Mouse (Mus musculus): Measurements from ENCODE around the gene Gm42742.

The Gm42742 gene

DNA sequence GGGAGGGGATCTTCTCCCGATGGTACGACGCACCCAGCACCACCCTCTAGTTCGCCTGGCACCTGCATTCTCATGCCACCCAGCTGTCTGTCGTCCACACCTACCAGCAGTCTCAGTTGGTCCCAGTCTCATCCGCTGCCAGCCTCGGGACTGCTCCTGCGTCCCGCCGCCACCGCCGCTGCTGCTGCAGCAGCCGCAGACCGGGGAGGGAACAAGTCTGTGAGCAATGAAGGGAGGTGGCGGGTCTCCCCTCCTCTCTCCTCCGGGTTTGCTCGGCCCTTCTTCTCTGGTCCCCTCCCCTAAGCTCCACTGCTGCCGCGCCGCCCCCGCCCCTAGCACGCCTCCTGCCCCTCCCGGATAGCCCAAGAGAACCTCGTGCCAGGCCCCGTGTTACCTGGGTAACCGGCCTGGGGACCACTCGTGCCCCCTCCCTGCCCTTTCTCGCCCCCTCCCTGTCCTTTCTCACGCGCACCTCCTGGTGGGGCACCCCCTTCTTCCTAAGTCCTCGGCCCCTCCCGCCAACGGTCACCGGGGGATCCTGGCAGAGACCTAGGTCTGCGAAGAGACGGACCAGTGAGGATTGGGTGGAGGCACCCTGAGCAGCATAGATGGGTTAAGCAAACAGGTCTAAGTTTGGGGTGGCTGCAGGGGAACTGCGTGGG lies at the start of gene Gm42742, which contains the start of gene Prrt2:
TSS of gene Gm42742 (minus strand) at position 197 of the 662 bp plus-strand sequence.
TSS of gene Prrt2 (minus strand) at position 311 of the 662 bp plus-strand sequence.
- no peak for DNase-seq (ENCODE audit: low spot score in 2 of 2)

- no peak for DNase-seq (ENCODE audit: low spot score in 2 of 2)
Observed at GRCm38 (mm10) chr7:127066317-127066716, 45.4 kb upstream of the Gm42742 start.

DNA sequence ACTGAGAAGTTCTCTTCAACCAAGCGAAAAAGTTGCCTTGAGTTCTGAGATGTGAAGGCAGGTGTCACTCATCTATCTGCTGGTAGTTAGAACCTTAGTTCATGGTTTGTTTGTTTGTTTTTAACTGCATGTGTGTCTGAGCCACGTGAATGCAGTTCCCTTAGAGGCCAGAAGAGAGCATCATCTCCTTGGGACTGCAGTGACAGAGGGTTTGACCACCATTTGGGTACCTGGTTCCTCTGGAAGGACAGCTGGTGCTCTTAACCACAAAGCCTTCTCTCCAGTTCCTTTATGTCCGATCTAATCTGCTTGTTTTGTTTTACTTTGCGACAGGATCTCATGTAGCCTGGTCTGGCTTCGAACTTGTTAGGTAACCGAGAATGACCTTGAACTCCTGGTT lies 44.6 kb upstream of the Gm42742 start:
- no peak for DNase-seq (ENCODE audit: low spot score in 2 of 2)

- DNase-seq (ENCODE audit: low spot score in 2 of 2) = no peak
Observed at GRCm38 (mm10) chr7:127055026-127055585, 34.2 kb upstream of the Gm42742 start.

GRCm38 (mm10) chr7:127041851-127042672 lies 21.2 kb upstream of the Gm42742 start, which contains the start of gene Kif22:
Kif22 (minus strand) TSS chr7:127042471.
- peak; percentile 80 to 85 for DNase-seq (ENCODE audit: low spot score in 2 of 2)

DNA sequence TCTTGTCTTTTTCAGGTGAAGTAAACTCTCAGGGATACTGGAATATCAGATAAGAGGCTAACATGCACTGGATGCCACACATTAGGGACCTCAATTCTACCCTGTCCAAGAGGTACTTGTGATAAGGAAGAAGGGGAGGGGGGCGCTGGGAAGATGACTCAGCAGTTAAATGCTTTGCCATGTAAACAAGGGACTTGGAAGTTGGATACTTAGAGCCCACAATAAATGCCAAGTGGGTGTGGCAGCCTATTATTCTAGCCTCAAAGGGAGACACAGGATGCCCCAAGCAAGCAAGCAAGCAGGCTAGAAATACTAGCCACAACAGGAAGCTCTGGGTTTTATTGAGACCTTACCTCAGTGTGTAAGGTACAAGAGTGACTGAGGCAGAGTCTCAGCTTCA lies 10.3 kb upstream of the Gm42742 start:
- no peak for DNase-seq (ENCODE audit: low spot score in 2 of 2)

DNA sequence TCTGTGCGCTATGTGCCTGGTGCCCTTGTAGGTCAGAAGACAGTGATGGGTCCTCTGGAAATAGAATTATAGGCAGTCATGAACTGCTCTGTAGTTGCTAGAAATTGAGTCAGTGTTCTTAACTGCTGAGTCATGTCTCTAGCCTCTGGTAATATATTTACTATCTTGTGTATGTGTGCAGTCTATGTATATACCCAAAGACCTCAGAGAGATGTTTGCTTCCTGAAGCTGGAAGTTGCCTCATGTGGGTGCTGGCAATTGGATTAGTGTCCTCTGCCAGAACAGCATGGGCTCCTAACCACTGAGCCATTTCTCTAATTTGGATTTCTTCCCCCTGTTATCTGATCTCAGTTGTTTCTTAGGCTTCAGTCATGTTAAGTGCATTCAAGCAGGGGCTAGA lies 9.3 kb upstream of the Gm42742 start:
- DNase-seq (ENCODE audit: low spot score in 2 of 2) = no peak

GRCm38 (mm10) chr7:127027885-127028284 lies 7.0 kb upstream of the Gm42742 start:
- DNase-seq (ENCODE audit: low spot score in 2 of 2) = no peak

GRCm38 (mm10) chr7:127026984-127027726 lies 6.3 kb upstream of the Gm42742 start, which contains the start of gene Maz:
Maz (minus strand) TSS chr7:127027037.
- peak; percentile 98 to 99 for DNase-seq (ENCODE audit: low spot score in 2 of 2)

DNA sequence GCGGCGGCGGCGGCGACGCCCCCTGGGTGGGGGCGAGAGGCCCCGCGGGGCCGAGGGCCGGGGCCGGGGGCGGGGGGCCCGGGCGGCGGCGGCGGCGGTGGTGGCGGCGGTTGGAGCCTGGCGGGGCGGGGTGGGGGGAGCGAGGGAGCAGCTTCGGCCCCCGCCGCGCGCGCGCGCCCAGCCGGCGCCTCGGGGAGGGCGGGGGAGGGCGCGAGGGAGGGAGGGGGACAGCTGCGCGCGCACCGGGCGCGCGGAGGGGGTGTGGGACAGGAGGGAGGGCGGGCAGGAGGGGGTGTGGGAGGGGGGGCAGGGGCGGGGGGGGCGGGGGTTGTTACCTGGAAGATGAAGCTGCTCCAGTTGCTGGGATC lies 5.7 kb upstream of the Gm42742 start:
- DNase-seq (ENCODE audit: low spot score in 2 of 2) = no peak

DNA sequence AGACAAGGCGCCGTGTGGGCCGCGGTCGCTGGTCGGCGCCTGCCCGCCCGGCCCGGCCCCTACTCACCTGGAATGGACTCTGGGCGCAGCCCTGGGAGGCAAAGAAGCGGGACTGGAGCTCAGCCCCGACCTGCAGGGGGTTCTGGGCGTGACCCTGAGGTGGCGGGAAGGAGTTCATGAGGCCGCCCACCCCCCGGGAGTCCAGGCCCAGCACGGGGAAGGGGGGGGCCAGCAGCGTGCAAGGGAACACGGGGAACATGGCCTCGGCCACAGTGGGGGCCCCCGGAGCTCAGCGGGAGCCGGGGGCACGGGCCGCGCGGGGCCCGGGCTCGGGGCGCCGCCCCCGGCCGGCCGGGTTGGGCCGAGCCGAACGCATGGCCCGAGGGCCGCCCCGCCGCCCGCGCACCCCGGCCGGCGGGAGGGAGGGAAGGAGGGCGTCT lies 5.3 kb upstream of the Gm42742 start:
- DNase-seq (ENCODE audit: low spot score in 2 of 2) = no peak

GRCm38 (mm10) chr7:127025556-127026160 lies 4.8 kb upstream of the Gm42742 start:
- no peak for DNase-seq (ENCODE audit: low spot score in 2 of 2)

- DNase-seq (ENCODE audit: low spot score in 2 of 2) = peak; percentile 66 to 69
Observed at GRCm38 (mm10) chr7:127024755-127025555, 4.1 kb upstream of the Gm42742 start.

DNA sequence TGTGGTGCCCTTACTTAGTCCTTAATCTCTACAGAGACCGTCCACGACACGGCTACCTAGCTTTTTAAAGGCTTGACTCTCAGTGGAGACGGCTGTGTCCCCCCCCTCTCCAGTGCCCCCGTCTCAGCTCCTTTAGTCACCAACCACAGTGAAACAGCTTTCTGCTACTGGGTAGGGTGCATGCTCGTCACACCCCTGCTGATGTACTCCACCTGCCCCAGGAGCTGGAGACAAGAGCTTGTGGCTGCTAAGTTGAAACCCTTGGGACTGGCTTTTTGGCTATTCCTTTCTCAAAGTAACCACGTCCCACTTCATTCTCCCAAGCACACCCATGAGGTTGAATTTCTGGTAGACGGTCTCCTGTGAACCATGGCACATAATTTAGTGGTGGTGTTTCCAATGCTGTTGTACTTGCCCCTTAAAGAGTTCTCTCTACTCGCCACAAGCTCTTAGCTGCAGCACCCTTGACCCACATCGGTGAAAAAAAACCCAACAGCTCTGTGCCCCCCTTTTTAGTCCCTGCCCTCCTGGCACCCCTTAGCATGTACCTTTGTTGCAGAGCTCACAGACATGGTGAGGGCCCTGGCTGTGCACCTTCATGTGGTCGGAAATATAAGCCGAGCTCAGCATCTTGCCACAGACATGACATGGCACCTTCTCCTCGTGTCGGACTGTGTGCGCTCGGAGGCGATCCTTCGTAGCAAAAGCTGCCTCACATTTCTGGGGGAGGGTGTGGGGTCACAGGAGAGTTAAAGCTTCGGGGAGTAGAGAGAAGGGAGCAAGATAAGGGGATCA lies 3.2 kb upstream of the Gm42742 start:
- no peak for DNase-seq (ENCODE audit: low spot score in 2 of 2)

DNA sequence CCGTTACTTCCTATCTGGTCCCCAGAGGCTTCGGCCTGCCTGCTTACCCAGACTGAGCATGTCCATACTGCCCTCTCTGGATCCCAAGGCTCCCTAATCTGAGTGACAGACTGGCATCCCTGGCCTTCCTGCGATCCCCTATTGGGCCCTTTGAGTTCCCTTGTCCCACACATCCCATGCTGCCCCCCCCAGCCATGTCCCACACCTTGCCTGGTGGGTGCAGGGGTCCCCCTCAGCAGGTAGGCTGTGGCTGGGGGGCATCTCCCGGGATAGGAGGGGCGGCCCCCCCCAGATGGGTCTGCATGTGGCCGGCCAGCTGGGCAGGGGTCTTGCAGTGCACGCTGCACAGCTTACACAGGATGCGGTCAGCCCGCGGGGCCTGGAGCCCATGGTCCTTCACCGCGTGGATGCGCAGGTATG lies 2.4 kb upstream of the Gm42742 start:
- DNase-seq (ENCODE audit: low spot score in 2 of 2) = no peak

DNA sequence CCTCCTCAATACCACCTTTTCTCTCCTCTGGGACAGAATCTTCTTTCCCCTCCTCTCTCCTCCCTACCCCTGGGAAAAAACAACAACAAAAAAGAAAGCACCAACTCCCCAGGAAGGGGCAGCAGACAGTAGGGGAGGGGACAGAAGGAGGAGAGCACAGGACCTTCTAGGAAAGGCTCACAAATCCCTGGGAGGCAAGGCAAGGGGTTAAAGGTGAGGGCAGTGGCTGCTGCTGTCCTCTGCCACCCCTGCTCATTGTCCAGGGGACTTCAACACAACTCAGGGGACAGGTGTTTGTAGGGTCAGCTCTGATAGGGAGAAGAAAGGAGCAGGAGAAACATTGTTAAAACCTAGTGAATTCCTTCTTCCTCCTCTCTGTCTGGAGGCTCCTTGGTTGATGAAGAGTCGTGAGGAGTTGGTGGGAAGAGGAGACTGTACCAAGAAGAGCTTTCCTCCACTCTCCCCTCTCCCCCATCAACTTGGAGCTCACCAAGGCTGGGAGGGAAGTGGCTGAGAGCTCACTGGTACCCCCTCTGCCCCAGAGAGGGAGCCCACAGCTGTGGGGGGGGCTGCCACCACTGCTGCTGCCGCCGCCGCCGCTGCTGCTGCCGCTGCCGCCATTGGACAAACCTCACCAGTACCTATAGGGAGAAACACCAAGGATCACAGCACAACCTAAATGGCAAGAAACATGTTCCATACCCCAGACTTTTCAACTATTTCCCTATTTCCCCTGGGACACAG lies 1.8 kb upstream of the Gm42742 start:
- no peak for DNase-seq (ENCODE audit: low spot score in 2 of 2)

GRCm38 (mm10) chr7:127021563-127022527 lies 948 bp upstream of the Gm42742 start:
- no peak for DNase-seq (ENCODE audit: low spot score in 2 of 2)

DNA sequence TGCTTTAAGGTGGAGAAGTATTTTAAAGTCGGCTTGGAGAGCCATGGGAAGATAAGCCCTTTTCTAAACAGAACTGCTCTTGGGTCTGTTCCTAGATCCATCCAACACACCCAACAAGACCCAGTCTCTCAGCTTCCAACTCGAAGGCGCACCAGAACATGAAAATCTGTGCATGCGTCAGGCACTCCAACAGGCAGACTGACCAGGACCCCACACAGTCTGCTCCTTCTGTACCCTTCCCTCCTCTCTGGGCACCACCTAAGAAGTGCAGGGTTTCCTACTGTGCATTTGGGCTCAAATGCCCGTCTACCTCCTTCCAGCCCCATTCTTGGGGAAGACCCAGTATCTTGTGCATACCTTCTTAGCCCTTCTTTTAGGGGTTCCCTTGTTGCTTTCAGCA lies 406 bp downstream of the Gm42742 start:
- DNase-seq (ENCODE audit: low spot score in 2 of 2) = no peak

Data from frontal cortex, postnatal 25 days (tissue).